Mouse (Mus musculus) heart, postnatal 14 days (tissue): ENCODE data around the gene Afmid. TPM values are rescaled to one million over a fixed set of nuclear protein-coding genes. Genes with fewer than 3 reads are reported as not detected.
A peak's percentile ranks its signal among the peaks of the same experiment; 100 is the strongest.

Experiments
- DNase-seq, 2 experiments: peaks; one replicate each; pipeline ENCODE4 v3.0.0; 2021 to 2022
- intact Hi-C: fragments of 180-260 bp; cut with DNase I; formaldehyde crosslinking; loops from one replicate; pipeline ENCODE4 v1.15.1; 2025
- total RNA-seq, 2 experiments: library from RNA; stranded (reverse); gene quantifications; 2 replicates each; pipeline ENCODE4 v1.2.3; 2021

Gene Afmid
- total RNA-seq, 2 experiments from 2014 or later: 4.2 to 6.6 TPM

DNA sequence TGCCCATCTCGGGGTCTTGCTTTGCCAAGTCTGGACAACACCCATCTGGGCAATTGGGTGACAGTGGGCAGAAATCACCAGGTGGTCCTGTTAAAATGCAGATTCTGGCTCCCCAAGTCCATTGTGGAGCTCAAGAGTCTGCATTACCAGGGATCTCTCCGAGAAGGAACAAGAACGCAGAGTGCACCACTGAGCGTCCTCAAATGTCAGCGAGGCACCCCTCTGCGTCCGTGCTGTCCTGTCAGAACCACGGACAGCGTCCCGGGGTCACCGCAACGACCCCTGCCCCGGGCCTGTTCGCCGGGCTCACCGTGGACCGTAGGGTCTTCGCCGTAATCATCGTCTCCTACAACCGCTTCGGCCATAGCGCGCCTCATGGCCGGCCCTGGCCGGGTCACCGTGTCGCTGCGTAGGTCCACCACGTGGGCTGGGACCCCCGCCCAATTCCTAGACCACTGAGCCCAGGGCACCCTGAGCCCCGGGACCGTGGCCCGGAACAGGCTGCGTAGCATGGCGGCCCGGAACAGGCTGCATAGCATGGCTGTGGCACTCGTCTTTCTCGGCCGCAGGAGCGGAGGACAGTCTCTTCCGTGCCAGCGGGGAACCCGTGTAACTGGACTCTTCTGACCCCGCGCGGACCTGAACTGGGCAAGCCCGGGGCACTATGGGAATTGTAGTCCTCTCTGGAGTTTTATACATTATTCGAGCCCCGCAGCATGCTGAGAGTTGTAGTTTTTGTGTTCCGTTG lies 47.3 kb downstream of the Afmid start, which contains the start of gene Tha1:
TSS of gene Tha1 (minus strand) at position 621 of the 748 bp plus-strand sequence.
- DNase-seq: peak; percentile 81 to 83
- intact Hi-C loops: loop anchor here (5.0 kb wide), 2 partner anchors 94 to 349 kb away; no protein-coding TSS in a partner anchor

DNA sequence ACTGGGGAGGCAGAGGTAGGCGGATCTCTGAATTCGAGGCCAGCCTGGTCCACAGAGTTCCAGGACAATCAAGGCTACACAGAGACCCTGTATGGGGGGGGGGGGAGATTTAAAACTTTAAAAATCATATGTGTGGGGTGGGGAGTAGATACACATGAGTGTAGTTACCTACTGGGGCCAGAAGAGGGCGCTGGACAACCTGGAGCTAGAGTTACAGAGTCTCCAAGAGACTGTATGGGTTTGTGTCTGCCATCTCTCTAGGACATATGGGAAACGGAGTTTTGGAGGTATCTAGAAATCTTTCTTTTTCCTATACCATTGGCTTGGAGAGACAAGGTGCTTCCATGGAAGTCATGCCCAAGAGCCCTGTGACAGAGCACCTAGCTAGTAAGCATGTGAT lies 48.7 kb downstream of the Afmid start:
- intact Hi-C loops: loop anchor here (5.0 kb wide), 2 partner anchors 93 to 348 kb away; no protein-coding TSS in a partner anchor
- no peak for DNase-seq

DNA sequence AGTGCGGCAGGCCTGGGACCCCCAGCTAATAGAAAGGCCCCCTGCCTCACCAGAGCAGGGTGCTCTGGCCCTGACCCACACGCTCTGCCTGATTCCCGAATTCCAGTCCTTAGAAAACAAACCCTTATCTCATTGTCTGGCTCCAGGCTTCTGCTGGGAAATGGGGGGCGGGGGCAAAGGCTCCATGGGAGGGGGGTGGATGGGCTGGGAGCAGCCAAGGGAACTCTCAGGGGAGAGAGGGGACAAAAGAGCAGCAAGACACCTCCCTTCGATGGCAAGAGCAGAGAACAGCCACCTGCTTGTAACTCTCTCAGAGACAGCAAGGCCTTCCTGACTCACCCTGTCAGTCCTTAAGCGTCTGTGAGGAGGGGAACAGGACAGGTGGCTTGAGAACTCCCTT lies 50.0 kb downstream of the Afmid start:
- intact Hi-C loops: no loop called here
- DNase-seq: no peak

DNA sequence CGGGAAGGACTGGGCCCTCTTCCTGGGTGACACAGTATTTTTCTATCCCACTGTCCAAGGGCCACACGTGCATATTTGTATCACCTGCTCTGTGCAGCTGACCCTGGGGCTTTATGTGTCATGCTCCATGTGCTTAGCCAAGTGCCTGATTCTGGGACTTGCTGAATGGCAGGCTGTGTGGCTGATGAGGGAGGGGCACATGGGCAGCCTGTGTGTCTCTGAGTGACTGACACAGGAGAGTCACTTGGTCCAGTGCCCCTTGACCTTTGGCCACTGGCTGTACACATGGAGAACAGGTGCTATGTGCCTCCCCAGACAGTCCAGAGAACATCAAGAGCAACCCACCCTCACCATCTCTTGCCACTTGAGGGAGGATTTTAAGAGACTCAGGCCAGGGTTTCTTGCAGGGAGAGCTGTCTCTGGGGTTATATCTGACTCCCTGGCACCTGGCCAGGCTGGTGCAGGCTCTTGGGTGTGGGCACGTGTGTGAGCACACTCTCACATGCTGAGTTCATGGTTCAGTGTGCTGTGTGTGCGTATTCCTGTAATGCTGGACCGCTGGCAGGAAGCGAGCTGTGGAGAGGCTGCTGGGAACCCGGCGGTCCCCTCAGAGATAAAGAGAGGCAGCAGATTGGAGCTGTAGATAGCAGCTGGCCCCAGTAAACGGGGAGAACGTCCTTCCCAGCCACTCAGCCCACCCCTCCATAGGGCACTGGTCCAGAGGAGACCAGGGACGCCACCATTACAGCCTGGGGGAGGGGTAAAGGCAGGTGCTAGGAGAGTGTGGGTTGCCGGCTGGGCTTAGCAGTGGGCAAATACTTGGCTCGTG lies 52.4 kb downstream of the Afmid start:
- intact Hi-C loops: no loop called here

DNA sequence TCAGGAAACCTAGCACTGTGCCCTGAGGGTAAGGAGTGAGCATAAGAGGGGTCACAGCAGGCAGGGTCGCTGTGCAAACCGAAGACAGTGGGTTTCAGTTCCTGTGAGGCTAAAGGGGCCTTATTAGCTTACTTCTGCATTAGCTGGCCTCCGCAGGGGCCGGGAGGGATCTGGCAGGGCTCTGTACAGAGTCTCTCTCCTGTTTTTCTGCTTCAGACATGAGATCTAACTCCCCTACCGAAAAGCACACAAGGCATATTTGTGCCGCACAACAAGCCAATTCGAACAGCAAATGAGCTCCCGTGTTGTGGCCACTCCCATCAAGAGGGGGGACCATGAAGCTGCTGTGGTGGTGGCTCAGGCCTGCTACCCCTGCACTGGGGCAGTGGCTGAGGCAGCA lies 53.2 kb downstream of the Afmid start:
- intact Hi-C loops: no loop called here
- DNase-seq: peak in 1 of 2 experiments; percentile 23

More for the DNA sequence above, 52.4 kb downstream of the Afmid start:
- DNase-seq: peak in 1 of 2 experiments; percentile 60

DNA sequence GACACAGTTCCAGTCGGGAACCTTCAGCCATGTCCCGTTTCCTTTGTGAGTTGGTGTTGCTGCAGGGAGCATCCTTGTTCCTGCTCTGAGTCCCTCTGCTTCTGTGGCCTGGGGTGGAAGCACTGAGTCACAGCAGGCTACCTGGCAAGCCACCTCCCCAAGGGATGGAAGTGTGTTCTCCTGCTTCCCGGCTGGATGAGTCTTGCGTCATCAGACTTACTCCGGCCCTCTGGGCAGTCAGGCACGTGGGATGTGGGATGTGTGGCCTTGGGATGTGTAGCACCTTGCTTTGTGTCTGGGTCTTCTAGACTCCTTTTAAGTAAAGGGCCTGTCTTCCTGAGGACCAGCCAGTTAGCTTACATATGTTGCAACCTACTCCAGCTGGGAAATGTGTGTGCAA lies 54.0 kb downstream of the Afmid start:
- no peak for DNase-seq
- intact Hi-C loops: no loop called here

DNA sequence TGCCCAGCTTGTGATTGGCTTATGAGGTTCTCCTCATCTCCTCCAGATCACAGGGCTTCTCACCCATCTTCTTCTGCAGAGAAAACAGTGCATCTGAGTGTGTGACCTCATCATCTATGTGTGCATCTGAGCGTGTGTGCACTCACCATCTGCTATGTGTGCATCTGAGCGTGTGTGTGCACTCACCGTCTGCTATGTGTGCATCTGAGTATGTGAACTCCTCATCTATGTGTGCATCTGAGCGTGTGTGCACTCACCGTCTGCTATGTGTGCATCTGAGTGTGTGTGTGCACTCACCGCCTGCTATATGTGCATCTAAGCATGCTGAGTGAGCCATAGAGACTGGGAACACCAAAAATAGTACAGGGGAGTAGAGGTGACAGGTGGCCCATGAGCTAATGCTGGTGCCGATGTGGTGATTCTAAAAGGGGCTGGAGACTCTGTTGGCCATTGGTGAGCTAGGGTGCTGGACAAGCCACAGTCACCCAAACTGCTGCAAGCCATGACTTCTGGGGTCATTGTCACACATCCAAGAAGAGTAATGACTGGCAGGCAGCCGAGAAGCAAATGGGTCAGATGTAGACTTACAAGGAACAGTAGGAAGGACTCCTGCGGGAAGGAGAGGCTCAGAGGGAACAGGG lies 54.7 kb downstream of the Afmid start:
- intact Hi-C loops: no loop called here
- no peak for DNase-seq

DNA sequence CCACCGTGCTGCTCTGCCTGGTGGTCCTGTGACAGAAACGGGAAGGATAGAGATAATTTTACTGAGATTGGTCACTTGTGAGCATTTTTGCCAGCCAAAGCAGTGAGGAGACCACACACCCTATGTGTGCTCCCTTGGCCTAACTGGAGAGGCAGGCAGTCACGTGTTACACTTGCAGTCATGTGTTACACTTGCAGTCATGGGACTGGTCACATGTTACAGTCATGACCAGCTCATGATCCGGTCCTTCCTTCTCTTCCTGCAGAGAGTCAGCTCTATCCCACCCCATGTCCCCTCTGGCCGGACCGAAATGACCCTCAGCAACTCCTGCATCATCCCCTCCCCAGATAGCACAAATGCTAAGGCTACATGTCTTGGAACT lies 55.2 kb downstream of the Afmid start:
- no peak for DNase-seq
- intact Hi-C loops: no loop called here

DNA sequence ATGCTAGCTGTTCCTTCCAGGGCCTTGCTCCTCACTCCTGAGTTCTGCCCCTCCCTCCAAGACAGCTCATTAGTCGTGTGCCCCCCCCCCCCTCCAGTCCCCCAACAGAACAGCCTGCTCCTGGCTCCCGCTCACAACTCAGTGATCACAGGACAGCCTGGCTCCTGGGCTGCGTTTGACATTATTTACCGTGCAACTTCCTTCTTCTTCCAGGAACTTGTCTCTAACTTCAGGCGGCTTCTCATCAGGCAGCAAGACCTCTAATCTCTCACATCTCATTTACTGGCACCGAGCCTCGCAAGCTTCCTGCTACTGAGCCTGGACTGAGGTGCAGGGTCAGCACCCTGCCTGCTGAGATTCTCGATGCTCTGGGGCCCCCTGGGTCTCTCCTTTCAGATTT lies 56.1 kb downstream of the Afmid start:
- intact Hi-C loops: no loop called here
- DNase-seq: peak in 1 of 2 experiments; percentile 53

DNA sequence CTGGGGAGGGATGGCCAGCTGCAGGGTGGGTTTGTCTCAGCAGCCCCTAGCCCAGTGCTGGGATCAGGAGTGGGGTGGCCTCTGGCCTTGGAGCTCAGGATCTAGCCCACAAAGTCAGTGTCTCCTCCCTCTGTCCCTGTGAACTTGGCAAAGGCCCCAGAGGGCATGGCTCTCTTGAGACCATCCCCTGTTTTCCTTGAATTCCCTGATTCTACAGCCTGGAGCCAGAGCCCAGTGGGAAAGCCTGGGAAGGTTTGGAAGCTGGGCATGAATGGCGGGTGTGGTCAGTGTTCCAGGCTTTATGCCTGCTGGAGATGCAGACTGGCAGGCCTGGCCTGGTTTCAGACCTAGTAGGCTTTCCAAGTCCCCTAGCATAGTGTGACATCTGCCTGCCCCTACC lies 56.5 kb downstream of the Afmid start:
- intact Hi-C loops: no loop called here
- DNase-seq: no peak

DNA sequence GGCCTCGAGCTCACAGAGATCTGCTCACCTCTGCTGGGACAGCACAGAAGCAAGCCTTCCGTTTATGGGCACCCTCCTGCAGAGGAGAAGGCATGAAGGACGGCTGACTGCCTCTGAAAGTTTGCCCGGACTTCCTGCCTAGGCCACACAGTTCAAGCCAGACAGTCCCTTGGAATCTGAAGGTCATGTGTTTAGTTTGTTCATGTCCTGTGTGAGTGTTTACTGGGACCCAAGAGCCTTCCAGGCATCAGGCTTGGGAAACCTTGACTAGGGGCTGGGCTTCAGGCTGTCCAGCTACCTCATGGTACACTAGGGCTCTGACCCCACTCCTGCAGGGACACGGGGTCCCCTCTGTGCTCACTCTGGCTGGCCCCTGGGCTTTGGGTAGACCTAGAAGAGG lies 60.3 kb downstream of the Afmid start:
- intact Hi-C loops: no loop called here
- DNase-seq: no peak

DNA sequence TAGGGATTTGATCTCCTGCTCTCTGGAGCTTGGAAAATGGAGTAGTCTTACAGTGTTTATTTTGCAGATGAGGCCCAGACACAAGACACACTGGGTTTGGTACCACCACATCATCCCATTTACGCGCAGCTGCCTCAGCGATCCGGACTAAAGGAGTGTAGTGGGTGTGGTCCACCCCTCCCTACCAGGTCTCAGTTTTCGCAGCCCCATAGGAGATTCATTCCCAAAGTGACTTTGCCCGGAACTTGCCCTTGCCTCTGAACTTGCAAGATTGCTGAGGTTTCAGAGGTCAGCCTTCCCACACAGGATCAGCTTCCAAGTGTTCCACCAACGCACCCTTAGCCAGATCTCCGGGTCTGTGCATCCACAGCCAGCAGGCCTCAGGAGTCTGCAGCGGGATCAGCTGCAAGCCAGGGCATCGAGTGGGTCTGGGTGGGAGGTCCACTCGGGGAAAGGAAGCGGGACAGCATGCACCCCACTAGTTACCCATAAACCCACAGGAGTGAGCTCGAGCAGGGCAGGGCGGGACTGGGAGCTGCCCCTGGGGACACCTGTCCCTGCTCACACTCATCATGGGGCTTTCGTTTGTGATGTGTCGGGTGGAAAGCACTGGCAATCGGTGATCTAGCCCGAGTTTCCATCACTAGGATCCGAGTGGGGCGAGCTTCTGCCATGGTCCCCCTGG lies 62.6 kb downstream of the Afmid start:
- intact Hi-C loops: no loop called here
- no peak for DNase-seq

DNA sequence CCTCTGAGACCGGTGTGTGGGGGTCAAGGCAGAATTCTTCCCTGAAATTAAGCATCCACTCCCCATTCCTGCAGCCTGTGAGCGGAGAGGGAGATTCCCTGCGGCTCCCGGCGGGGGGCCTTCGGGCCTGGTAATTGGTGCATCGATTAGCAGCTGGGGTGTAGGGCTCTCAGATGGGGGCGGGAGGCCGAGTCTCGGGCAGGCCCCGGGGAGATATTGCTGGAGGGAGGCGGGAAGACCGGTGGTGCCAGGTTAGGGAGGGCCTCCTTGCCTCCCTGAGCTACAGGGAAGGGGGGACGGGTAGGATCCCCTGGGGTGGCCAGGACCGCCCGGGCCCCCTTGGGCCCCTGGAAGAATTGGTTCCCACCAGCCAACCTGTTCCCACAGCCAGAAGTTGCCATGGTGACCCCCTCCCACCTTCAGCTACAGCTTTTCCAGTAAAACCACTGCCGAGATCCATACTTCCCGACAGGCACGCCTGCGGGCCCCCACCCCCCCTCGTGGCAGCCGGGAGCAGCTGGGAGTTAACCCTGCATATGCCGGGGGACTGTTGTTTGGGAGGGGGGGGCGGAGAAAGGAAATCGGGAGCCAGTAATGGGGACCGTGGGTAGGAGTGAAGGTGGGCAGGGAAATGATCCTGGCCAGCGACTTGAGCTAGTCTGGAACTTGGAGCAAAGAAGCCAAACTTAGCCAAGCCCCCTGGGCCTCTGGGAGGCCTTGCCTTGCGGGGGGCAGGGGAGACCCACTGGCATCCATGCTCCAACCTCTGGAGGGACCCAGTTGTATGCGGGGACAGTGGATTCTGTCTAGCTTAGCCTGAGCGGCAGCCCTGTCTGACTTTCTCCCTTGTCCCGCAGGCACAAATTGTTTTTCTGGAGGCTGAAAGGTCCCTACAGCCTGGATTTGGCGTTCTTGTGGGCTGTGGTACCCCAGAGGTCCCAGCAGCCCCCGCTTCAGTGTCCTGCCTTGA lies 63.4 kb downstream of the Afmid start:
- DNase-seq: no peak
- intact Hi-C loops: no loop called here

Other genes starting within 250 kb of the Afmid start
- gene Tnrc6c, start 171.6 kb upstream of the Afmid start, total RNA-seq: 10 to 100 TPM; 36.2 to 36.5 TPM
- gene Tmc8, start 43.8 kb upstream of the Afmid start, total RNA-seq: 1 to 10 TPM; 5.0 to 7.3 TPM
- 10 to 100 TPM; 27.0 to 30.2 TPM for gene Tmc6, start 43.7 kb upstream of the Afmid start, total RNA-seq
- gene 6030468B19Rik, start 28.3 kb upstream of the Afmid start, total RNA-seq: not detected
- 1 to 10 TPM in 1 of 2 experiments, under 1 TPM in 1; 0.98 to 2.3 TPM for gene Gm20708, start 16.3 kb upstream of the Afmid start, total RNA-seq
- 100 to 1,000 TPM; 108 to 109 TPM for gene Syngr2, start 16.3 kb upstream of the Afmid start, total RNA-seq
- 1 to 10 TPM; 5.6 to 9.7 TPM for gene Tk1, start 168 bp downstream of the Afmid start, total RNA-seq
- 1 to 10 TPM; 3.8 to 9.8 TPM for gene Birc5, start 23.3 kb downstream of the Afmid start, total RNA-seq
- not detected for gene Tmem235, start 34.8 kb downstream of the Afmid start, total RNA-seq
- gene Tha1, start 47.6 kb downstream of the Afmid start, total RNA-seq: 1 to 10 TPM; 6.3 to 6.8 TPM
- gene Socs3, start 144.1 kb downstream of the Afmid start, total RNA-seq: 1 to 10 TPM; 4.1 to 5.1 TPM
- 10 to 100 TPM; 20.5 to 22.3 TPM for gene Pgs1, start 160.4 kb downstream of the Afmid start, total RNA-seq